ENCODE assay signal across 12 mouse cellular contexts in the genomic region with DNA sequence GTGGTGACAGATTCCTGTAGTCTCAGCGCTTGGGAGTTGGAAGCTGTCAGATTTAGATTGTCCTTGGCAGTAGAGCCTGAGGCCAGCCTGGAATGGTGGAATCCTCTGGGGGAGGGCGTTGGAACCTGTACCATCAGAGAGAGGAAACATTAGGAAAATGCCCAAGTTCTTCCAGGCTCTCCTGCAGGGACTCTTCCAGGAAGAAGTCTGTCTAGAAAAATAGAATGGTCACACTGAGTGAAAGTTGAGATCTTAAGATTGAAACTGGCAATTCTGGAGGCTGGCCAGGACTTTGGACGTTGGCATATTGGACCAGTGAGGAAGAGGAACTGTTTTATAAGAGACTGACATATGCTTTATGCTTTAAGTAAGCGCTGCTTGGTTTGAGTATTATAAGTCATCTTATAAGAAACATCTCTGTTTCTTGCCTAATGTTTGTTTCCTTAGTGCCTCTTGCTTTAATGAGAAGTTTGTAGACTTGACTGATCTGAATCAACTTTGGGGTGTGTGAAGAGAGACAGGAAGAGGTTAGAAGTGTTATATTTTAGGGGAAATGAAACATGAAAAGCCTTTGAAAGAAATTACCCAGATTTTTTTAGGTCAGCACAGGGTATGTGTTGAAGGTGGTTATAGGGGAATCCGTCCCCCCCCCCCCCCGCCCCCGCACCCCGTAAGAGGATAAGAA. TPM values are rescaled to one million over a fixed set of nuclear protein-coding genes. Genes with fewer than 3 reads are reported as not detected.
DNase-seq lines count a peak whose midpoint lies in the region; ATAC-seq and TF ChIP-seq lines count a peak whose summit lies in the region.
"Had no signal": no experiment of that assay in that cellular context is flagged by ENCODE, and none has a peak within 500 bp of the region (broad histone marks: within the 10 kb centered on the region; RNA-seq: fewer than 3 reads in every experiment).

No protein-coding gene starts in this region.

- peaks cover 33% of the 10 kb centered on the region for H3K4me1 ChIP-seq in heart, embryonic 13.5 days
- H3K4me1 ChIP-seq in heart, adult 2 months (ENCODE audit: control insufficient read depth, insufficient read depth, low read length) = peaks cover 6% of the 10 kb centered on the region

- H3K27ac ChIP-seq in heart, embryonic 13.5 days (replicated peaks) = no peak overlapping the region
- H3K27ac ChIP-seq in heart, adult 2 months = no peak overlapping the region
- peak overlapping the region; percentile 47 for H3K27ac ChIP-seq in macrophage

- TF ChIP-seq POLR2A in heart, adult 2 months (IDR thresholded peaks at IDR 0.05; ENCODE audit: insufficient read depth, low read depth, low read length) = no peak

- TF ChIP-seq CTCF in heart, adult 2 months (IDR thresholded peaks at IDR 0.05) = no peak

- no peaks in the 10 kb centered on the region for H3K36me3 ChIP-seq in heart, embryonic 13.5 days
- H3K36me3 ChIP-seq in heart, adult 2 months (ENCODE audit: control insufficient read depth, insufficient read depth, low read length) = peaks cover 3% of the 10 kb centered on the region
- no peaks in the 10 kb centered on the region for H3K36me3 ChIP-seq in macrophage (ENCODE audit: inconsistent target)

- 76% methylated on average over 8 of the region's 8 CpGs for WGBS in heart, embryonic 13.5 days
- 58% methylated on average over 8 of the region's 8 CpGs for WGBS in heart, adult 2 months
- WGBS in macrophage (ENCODE audit: missing documents) = 39% methylated on average over 8 of the region's 8 CpGs

- H3K27me3 ChIP-seq in heart, embryonic 13.5 days (replicated peaks) = no peaks in the 10 kb centered on the region
- H3K27me3 ChIP-seq in heart, adult 2 months (ENCODE audit: control insufficient read depth, insufficient read depth, low read length) = no peaks in the 10 kb centered on the region

- no peak for DNase-seq in heart, adult 2 months
- peak; percentile 36 for DNase-seq in 416B (ENCODE audit: low read depth)
- DNase-seq in adipocyte (ENCODE audit: low spot score) = peak; percentile 53
- no peak for DNase-seq in layer of hippocampus, postnatal 25 days (ENCODE audit: extremely low spot score in 1 of 2, low spot score in 1 of 2)
- no peak for DNase-seq in ovary, postnatal 10 days (ENCODE audit: low spot score)
- DNase-seq: gastrocnemius, postnatal 10 days; heart, postnatal 4 days; kidney, postnatal 10 days; liver, postnatal 0 days had no signal

- H3K4me2 ChIP-seq in heart, embryonic 13.5 days = no peak overlapping the region

- H3K9ac ChIP-seq in heart, embryonic 13.5 days = peak overlapping the region; percentile 52
- no peak overlapping the region for H3K9ac ChIP-seq in heart, adult 2 months (ENCODE audit: low read depth, low read length)

- no peak for ATAC-seq in heart, embryonic 13.5 days (ENCODE audit: extremely low read depth, insufficient number of reproducible peaks, low FRiP score, low TSS enrichment)
- no peak for ATAC-seq in erythroid progenitor cell, adult 5-6 weeks (replicated peaks; ENCODE audit: low FRiP score, poor library complexity, severe bottlenecking)
- ATAC-seq: liver, postnatal 0 days had no signal

- H3K4me3 ChIP-seq in heart, embryonic 13.5 days = no peak overlapping the region
- H3K4me3 ChIP-seq in heart, adult 2 months = no peak overlapping the region
- H3K4me3 ChIP-seq in macrophage (ENCODE audit: inconsistent target) = no peak overlapping the region

- intact Hi-C loops in heart, adult 2 months (cut with DNase I) = no loop called here

- H3K9me3 ChIP-seq in heart, embryonic 13.5 days = no peaks in the 10 kb centered on the region

- no peak for TF ChIP-seq EP300 in heart, adult 2 months (IDR thresholded peaks at IDR 0.05; ENCODE audit: insufficient read depth, low read depth, low read length)

- no peaks in the 10 kb centered on the region; the same call in 1 of the 2 replicates for H3K79me2 ChIP-seq in heart, adult 2 months (replicated peaks; ENCODE audit: control insufficient read depth, insufficient read depth, low read length)
- H3K79me2 ChIP-seq in macrophage (ENCODE audit: inconsistent target) = peaks cover 68% of the 10 kb centered on the region

RNA-seq across cellular contexts. Expression of a gene that starts 2.6 kb away (rescaled TPM):
- 14.2 and 17.0 TPM in 2 replicates for polyA plus RNA-seq in heart, embryonic 13.5 days (2015; fragmentation: Nextera tagmentation; extraction: Ambion mirVana)
- 10 to 100 TPM; 20.6 to 27.7 TPM for total RNA-seq in heart, adult 2 months (2021)
- polyA plus RNA-seq in heart, adult 2 months (2012; rRNA removed) = 7.9 and 9.8 TPM in 2 replicates
- total RNA-seq in macrophage (2018; cell fraction: chromatin; rRNA removed) = 100 to 1,000 TPM in 7 of 26 experiments, 10 to 100 TPM in 19; 29.9 to 164 (median 82.1) TPM
- total RNA-seq in macrophage (2018; cell fraction: cytosol; rRNA removed) = 10 to 100 TPM; 23.2 to 65.5 (median 36.6) TPM
- total RNA-seq in macrophage (2018; cell fraction: nucleus; rRNA removed) = 100 to 1,000 TPM in 4 of 26 experiments, 10 to 100 TPM in 22; 27.7 to 135 (median 54.3) TPM
- polyA plus RNA-seq in macrophage (2018) = 32.8 to 54.1 TPM (median 35.0 TPM) in 3 replicates
- total RNA-seq in layer of hippocampus, postnatal 25 days (2021) = 10 to 100 TPM; 80.0 to 82.6 TPM
- 9.4 and 9.6 TPM in 2 replicates for total RNA-seq in erythroid progenitor cell, adult 5-6 weeks (2015; ENCODE audit: low replicate concordance)
- total RNA-seq in erythroid progenitor cell, adult 5-6 weeks (2017; ENCODE audit: low replicate concordance) = 5.5 and 9.2 TPM in 2 replicates

RNA-seq across cellular contexts. Expression of a gene that starts 15.3 kb away (rescaled TPM):
- 21.5 and 25.4 TPM in 2 replicates for polyA plus RNA-seq in heart, embryonic 13.5 days (2015; fragmentation: Nextera tagmentation; extraction: Ambion mirVana)
- 10 to 100 TPM; 12.2 to 13.4 TPM for total RNA-seq in heart, adult 2 months (2021)
- polyA plus RNA-seq in heart, adult 2 months (2012; rRNA removed) = 1.5 and 6.6 TPM in 2 replicates
- total RNA-seq in macrophage (2018; cell fraction: chromatin; rRNA removed) = 10 to 100 TPM in 12 of 26 experiments, 1 to 10 TPM in 13, not detected in 1; 1.3 to 23.0 (median 8.7) TPM
- total RNA-seq in macrophage (2018; cell fraction: cytosol; rRNA removed) = 10 to 100 TPM in 17 of 26 experiments, 1 to 10 TPM in 9; 4.0 to 14.0 (median 10.9) TPM
- 10 to 100 TPM in 8 of 26 experiments, 1 to 10 TPM in 18; 2.4 to 17.3 (median 6.4) TPM for total RNA-seq in macrophage (2018; cell fraction: nucleus; rRNA removed)
- 12.9 to 14.2 TPM (median 13.9 TPM) in 3 replicates for polyA plus RNA-seq in macrophage (2018)
- 10 to 100 TPM; 22.1 to 25.3 TPM for total RNA-seq in layer of hippocampus, postnatal 25 days (2021)
- total RNA-seq in erythroid progenitor cell, adult 5-6 weeks (2015; ENCODE audit: low replicate concordance) = 4.7 and 16.8 TPM in 2 replicates
- total RNA-seq in erythroid progenitor cell, adult 5-6 weeks (2017; ENCODE audit: low replicate concordance) = 6.7 and 20.0 TPM in 2 replicates

Comparison
In these comparisons a context has a peak if more than half of its experiments do, and no peak if none do; other contexts are left out.
1. DNase-seq: peak in 416B (single experiment) and adipocyte (single experiment); none in heart, adult 2 months (0 of 2), layer of hippocampus, postnatal 25 days (0 of 2) and ovary, postnatal 10 days (single experiment).